Mouse (Mus musculus) erythroblast, adult 5-6 weeks (primary cell): ENCODE results near the gene Has3. TPM values are rescaled to one million over a fixed set of nuclear protein-coding genes. Genes with fewer than 3 reads are reported as not detected.
"Not testable (repeated sequence)": the region's sequence is repeated elsewhere in the genome, so short reads cannot be mapped to it uniquely, and the experiment has no call there.

Experiments used
- ATAC-seq: replicated peaks from 2 replicates; pipeline ENCODE4 v1.8.0; 2016; ENCODE audit warnings: moderate number of reproducible peaks, mild to moderate bottlenecking, moderate TSS enrichment, inconsistent platforms; ENCODE audit not compliant: poor library complexity, low FRiP score, severe bottlenecking
- total RNA-seq, 2 experiments: library from RNA; stranded (forward) in 1 of 2; stranded (reverse) in 1 of 2; fragments of 150-400 nt in 1 of 2; fragments of 200-764, 138-1000 nt in 1 of 2; gene quantifications; 2 replicates each; pipeline versions ENCODE4 v1.2.3 to v1.2.4; 2015 to 2017; ENCODE audit warnings: low replicate concordance in 2 of 2

Has3 gene
- total RNA-seq, 2 experiments from 2014 or later: not detected

GRCm38 (mm10) chr8:106884094-106884493, 14.1 kb downstream of the Has3 start:
- ATAC-seq: not testable (repeated sequence)

- not testable (repeated sequence) for ATAC-seq
Observed at GRCm38 (mm10) chr8:106884826-106885400, 14.9 kb downstream of the Has3 start.

GRCm38 (mm10) chr8:106887336-106888189, 17.5 kb downstream of the Has3 start:
- peak; percentile 55; the same call in 1 of the 2 replicates for ATAC-seq

GRCm38 (mm10) chr8:106888803-106889202, 18.8 kb downstream of the Has3 start:
- no peak for ATAC-seq

- no peak for ATAC-seq
Observed at GRCm38 (mm10) chr8:106892210-106892805, 22.3 kb downstream of the Has3 start.

- peak; percentile 31 for ATAC-seq
Observed at GRCm38 (mm10) chr8:106892806-106893451, 22.9 kb downstream of the Has3 start.

- ATAC-seq: peak; percentile 95
Observed at GRCm38 (mm10) chr8:106893481-106894156, 23.6 kb downstream of the Has3 start, which contains the start of gene Utp4. TSS of gene Utp4 (plus strand) at chr8:106893636.

GRCm38 (mm10) chr8:106899473-106899872, 29.4 kb downstream of the Has3 start:
- no peak for ATAC-seq

GRCm38 (mm10) chr8:106905727-106906480, 35.9 kb downstream of the Has3 start:
- ATAC-seq: 0 out of 2 replicates have a peak, but pooled peaks have one; percentile 46

GRCm38 (mm10) chr8:106906635-106907034, 36.6 kb downstream of the Has3 start:
- no peak for ATAC-seq

GRCm38 (mm10) chr8:106907450-106907849, 37.4 kb downstream of the Has3 start:
- ATAC-seq: no peak

GRCm38 (mm10) chr8:106908291-106908690, 38.2 kb downstream of the Has3 start:
- no peak for ATAC-seq

- no peak for ATAC-seq
Observed at GRCm38 (mm10) chr8:106913631-106914030, 43.6 kb downstream of the Has3 start.

GRCm38 (mm10) chr8:106919721-106920394, 49.8 kb downstream of the Has3 start:
- ATAC-seq: no peak

GRCm38 (mm10) chr8:106920395-106920741, 50.3 kb downstream of the Has3 start:
- no peak for ATAC-seq

- no peak for ATAC-seq
Observed at GRCm38 (mm10) chr8:106924057-106924456, 54.0 kb downstream of the Has3 start.

- no peak for ATAC-seq
Observed at GRCm38 (mm10) chr8:106924904-106925349, 54.9 kb downstream of the Has3 start.

- ATAC-seq: no peak
Observed at GRCm38 (mm10) chr8:106925446-106925845, 55.4 kb downstream of the Has3 start.
